Mouse (Mus musculus) neutrophil, adult 5-6 weeks (primary cell): ENCODE measurements around the gene Barx2. TPM values are rescaled to one million over a fixed set of nuclear protein-coding genes. Genes with fewer than 3 reads are reported as not detected.

Experiments used
- ATAC-seq: fragments of 151-379, 151-347 bp; 2 replicates; pipeline ENCODE4 v1.8.0; 2017; ENCODE audit warnings: mild to moderate bottlenecking, moderate TSS enrichment; ENCODE audit not compliant: insufficient number of reproducible peaks, poor library complexity, low FRiP score, severe bottlenecking; ENCODE audit errors: extremely low read depth
- total RNA-seq: library from RNA; stranded (forward); fragments of 200-1000 nt; gene quantifications from 2 replicates; pipeline ENCODE4 v1.2.3, GENCODE M21; 2017

Gene Barx2
- total RNA-seq, 1 experiment from 2014 or later, result 0.47 TPM

GRCm38 (mm10) chr9:31910221-31910620 is 3.0 kb downstream of the Barx2 start:
- no peak for ATAC-seq

DNA sequence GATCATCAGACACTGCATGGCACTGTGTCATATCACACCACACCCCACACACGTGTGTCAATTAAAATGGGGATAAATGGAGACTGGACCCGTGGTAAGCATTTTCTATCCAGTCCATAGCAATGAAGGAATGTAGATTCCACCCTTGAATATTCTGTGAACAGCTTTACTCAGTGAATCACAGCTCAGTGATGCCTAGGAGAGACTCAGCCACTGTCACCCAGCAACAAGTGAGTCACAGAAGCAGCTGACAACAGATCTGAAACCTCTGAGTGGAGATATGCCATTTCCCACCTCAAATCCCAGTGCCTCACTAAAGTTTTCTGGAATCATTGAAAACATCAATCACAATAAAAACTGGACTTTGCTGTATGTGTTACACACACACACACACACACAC is 11.5 kb downstream of the Barx2 start:
- ATAC-seq, result no peak

DNA sequence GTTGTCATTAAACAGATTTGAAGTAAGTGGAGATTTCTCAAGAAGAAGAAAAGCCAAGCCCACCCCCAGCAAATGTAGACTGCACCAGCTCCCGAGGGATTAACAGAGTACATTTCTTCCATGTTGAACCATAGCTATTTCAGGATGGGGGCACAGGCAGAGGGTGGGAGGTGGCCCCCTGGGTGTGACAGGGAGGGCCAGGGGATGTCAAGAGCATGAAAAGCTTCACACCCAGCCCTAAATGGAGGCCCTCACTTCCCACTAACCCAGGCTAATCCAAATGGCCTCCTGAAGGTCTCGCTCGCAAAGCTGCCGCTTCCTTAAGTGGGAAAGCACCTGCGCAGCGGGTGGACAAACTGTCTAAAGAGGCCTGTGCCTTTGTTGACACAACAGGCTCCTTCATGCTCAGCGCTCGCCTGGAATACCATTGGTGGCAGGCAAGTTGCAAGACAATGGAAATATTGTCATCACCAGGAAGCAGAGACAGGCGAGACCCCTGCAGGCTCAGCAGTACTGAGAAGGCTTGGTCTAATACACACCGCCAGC is 18.4 kb downstream of the Barx2 start:
- ATAC-seq, result no peak

- no peak for ATAC-seq
Observed at GRCm38 (mm10) chr9:31888333-31888732, 24.9 kb downstream of the Barx2 start.

DNA sequence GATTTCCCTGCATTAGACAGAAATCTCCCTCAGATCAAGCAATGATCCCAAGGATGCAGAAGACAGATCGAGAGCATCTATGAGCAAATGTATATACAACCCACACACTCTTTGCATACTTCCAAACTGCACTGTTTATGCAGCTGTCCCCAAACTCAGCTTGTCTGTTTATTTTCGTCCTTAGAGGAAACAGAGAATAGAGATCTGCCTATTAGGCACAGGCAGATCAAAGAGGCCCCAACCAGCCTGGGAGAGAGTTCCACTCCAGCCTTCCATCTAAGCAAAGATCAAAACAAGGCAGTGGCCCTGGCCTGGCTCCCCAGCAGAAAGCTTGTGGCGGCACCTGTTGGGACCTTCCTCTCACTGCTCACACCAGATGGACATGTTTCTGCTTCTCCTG is 27.0 kb downstream of the Barx2 start:
- no peak for ATAC-seq

GRCm38 (mm10) chr9:31882376-31882775 is 30.9 kb downstream of the Barx2 start:
- no peak for ATAC-seq

DNA sequence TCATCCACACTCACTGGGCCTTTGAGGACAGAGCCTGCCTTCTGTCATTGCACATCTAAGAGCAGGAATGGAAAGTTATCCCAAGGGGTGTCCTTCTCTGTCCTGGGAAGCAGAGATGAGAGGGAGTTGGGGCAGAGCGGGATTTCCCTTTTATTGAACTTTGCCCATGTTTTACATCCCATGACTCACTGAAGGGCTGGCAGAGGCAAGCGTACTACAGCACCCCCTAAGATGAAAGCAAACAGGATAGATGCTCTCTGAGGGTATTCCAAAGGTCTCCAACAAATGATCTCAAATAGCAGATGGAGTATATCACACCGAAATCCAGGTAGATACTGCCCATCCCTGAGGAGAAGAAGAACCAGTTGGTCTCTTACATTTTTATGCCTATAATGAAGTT is 37.7 kb downstream of the Barx2 start:
- ATAC-seq, result no peak

DNA sequence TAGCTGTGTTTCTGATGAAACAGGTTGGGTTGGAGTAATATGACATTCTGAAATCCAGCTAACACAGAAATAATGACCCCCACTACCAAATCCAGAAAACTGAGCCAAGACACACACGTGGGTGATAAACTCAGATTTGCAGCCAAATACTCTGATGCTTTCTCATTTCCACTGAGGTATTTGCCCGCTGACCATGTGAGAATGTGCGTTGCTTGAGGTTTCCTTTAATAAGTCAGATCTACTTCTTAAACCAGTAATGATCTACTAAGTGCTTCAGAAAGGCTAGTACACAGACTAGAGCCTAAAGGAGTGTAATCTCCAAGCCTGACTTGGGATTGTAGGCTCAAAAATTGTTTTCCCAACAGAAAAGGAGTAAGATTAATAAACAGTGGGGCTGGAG is 39.0 kb downstream of the Barx2 start:
- no peak for ATAC-seq

- ATAC-seq, result no peak
Observed at GRCm38 (mm10) chr9:31871410-31871809, 41.9 kb downstream of the Barx2 start.

GRCm38 (mm10) chr9:31868823-31869460 is 44.3 kb downstream of the Barx2 start:
- no peak for ATAC-seq

GRCm38 (mm10) chr9:31863830-31864229 is 49.4 kb downstream of the Barx2 start:
- ATAC-seq, result no peak

DNA sequence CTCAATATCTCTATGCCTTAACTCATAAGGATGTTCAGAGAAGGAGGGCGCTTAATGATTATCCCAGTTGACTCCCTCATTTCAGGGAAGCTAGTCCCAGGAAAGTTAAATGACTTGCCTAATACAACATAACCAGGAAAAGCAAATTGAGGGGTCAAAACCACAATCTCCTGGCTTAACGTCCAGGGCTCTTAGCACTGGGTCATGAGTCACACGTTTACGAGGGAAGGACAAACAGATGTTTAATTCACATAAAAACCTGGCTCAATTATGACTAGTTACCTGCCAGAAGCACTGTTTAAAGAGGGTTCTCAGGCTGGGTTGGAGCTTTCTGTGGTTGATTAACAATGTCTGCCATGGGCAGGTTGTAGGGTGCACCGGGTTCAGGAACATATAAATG is 53.8 kb downstream of the Barx2 start:
- no peak for ATAC-seq

DNA sequence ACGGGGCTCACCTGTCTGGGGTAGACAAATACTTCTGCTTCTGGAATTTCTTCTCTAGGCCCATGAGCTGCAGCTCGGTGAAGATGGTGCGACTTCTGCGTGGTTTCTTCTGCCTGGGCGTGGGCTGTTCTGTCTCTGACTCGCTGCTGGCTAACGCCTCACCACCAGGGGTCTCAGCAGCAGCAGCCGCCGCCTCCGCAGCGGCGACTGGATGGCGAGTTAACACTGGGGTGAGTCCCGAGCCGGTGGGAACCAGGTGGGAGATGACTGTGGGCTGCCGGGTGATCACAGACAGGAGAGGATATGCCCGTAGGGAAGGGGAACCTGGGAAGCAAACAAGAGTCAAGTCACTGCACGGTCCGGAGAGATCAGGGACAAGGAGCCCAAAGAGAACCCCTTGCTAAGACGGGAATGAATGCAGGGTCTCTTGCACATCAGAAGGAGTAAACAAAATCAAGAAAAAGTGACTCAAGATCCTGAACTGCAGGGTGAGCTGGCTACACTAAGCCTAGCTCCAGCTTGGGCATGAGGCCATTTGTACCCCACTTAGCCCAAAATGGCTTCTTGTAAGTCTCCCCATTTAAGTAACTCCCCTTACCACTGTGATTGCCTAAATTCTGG is 54.4 kb downstream of the Barx2 start:
- no peak for ATAC-seq

- ATAC-seq, result no peak
Observed at GRCm38 (mm10) chr9:31857512-31857911, 55.8 kb downstream of the Barx2 start.

- ATAC-seq, result no peak
Observed at GRCm38 (mm10) chr9:31856437-31856836, 56.8 kb downstream of the Barx2 start.

DNA sequence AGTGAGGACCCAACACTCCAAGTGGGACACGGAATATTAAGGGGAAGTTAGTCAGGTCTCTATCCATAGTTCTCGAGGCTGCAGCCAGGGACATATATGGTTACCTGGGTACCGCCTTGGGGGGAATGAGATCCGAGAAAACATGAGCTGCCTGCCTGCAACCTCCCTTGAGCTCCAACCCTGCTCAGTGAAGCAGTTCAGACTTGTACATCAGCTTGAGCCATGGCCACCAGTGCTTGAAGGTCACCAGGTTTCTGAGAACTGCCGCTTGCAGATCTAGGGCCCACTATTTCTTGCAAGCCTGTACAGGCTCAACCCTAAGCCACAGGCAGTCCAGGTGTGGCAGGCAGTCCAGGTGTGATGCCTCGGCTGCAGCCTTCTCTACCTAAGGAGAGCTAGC is 57.6 kb downstream of the Barx2 start:
- ATAC-seq, result no peak

DNA sequence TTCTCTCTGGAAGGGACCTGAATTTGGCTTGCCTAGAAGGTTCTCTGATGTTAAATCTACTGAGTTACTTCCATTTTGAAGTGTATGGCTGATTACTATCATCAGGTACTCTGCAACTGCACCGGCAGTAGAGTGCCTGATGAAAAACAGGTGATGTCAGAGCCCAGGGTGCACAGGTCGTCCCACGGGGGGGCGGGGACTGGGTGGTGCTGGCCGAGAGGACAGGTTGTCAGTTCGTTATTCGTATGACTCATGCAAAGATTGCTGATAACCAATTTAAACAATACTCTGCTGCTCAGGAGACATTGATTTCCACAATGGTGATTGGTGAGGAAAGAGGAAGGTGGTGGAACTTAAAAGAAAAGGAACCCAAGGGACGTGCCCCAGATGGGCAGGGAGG is 61.6 kb downstream of the Barx2 start:
- ATAC-seq, result no peak

GRCm38 (mm10) chr9:31850706-31851105 is 62.6 kb downstream of the Barx2 start:
- no peak for ATAC-seq

GRCm38 (mm10) chr9:31849387-31849786 is 63.9 kb downstream of the Barx2 start:
- no peak for ATAC-seq

- ATAC-seq, result no peak
Observed at GRCm38 (mm10) chr9:31844614-31845013, 68.6 kb downstream of the Barx2 start.
